Mouse (Mus musculus) limb, embryonic 11.5 days (tissue): ENCODE measurements at regions not wholly inside any gene's neighbourhood (a gene's known extent, or its start where the extent isn't known, plus 50 kb on each side); places are given as distances from the start of the nearest gene placed in this dataset.

Experiments used
- ATAC-seq: fragments of 200-750 bp; cut with Nextera tagmentation; 2 replicates; pipeline ENCODE4 v1.8.0; 2017; ENCODE audit warnings: low read depth; ENCODE audit not compliant: insufficient number of reproducible peaks, low FRiP score, low TSS enrichment
- DNase-seq: peaks from one replicate; pipeline ENCODE4 v3.0.0-alpha.2; 2015; ENCODE audit warnings: low spot score
- H3K27ac ChIP-seq: fragments of 300-500 bp; sonication (generic); replicated peaks from 2 replicates; pipeline ENCODE4 v1.5.1; 2014; ENCODE audit warnings: low read depth, mild to moderate bottlenecking, low read length
- H3K27me3 ChIP-seq: fragments of 300-500 bp; sonication (generic); 2 replicates; pipeline ENCODE4 v1.6.1; 2014; ENCODE audit warnings: mild to moderate bottlenecking, low read length, mixed read lengths; ENCODE audit not compliant: control insufficient read depth, insufficient read depth
- H3K36me3 ChIP-seq: fragments of 300-500 bp; sonication (generic); 2 replicates; pipeline ENCODE4 v1.6.1; 2014; ENCODE audit warnings: mild to moderate bottlenecking, low read length, moderate library complexity, mixed read lengths; ENCODE audit not compliant: control insufficient read depth, insufficient read depth
- H3K4me1 ChIP-seq: fragments of 300-500 bp; sonication (generic); 2 replicates; pipeline ENCODE4 v1.6.1; 2014; ENCODE audit warnings: low read length, mixed read lengths; ENCODE audit not compliant: control insufficient read depth, insufficient read depth
- H3K4me2 ChIP-seq: fragments of 300-500 bp; sonication (generic); 2 replicates; pipeline ENCODE4 v1.6.1; 2014; ENCODE audit warnings: low read depth, mild to moderate bottlenecking, moderate library complexity; ENCODE audit not compliant: severe bottlenecking
- H3K4me3 ChIP-seq: fragments of 300-500 bp; sonication (generic); 2 replicates; pipeline ENCODE4 v1.5.1; 2014; ENCODE audit warnings: low read depth, low read length
- H3K9ac ChIP-seq: fragments of 300-500 bp; sonication (generic); 2 replicates; pipeline ENCODE4 v1.6.1; 2014; ENCODE audit warnings: mild to moderate bottlenecking, low read length
- H3K9me3 ChIP-seq: fragments of 300-500 bp; sonication (generic); 2 replicates; pipeline ENCODE4 v1.6.1; 2016; ENCODE audit warnings: low read length; ENCODE audit not compliant: control insufficient read depth
- WGBS: fragments of 180-500 bp; shearing (Covaris S2); extraction: QIAGEN DNeasy Blood & Tissue Kit; methylation state at CpG from one replicate; pipeline ENCODE4 v1.1.7; 2014; 5-methylcytosine and 5-hydroxymethylcytosine counted together

GRCm38 (mm10) chr4:22098605-22099004, 167.5 kb downstream of the Faxc start:
- Histone ChIP-seq H3K27ac (no peak overlapping the region), H3K36me3 (no peaks in the 10 kb centered on the region), H3K27me3 (no peaks in the 10 kb centered on the region), H3K4me2 (no peak overlapping the region), H3K4me3 (no peak overlapping the region), H3K4me1 (no peaks in the 10 kb centered on the region), H3K9me3 (no peaks in the 10 kb centered on the region), H3K9ac (no peak overlapping the region)
- WGBS, result 90% methylated on average over 9 of the region's 9 CpGs
- ATAC-seq (no peak), DNase-seq (no peak)

DNA sequence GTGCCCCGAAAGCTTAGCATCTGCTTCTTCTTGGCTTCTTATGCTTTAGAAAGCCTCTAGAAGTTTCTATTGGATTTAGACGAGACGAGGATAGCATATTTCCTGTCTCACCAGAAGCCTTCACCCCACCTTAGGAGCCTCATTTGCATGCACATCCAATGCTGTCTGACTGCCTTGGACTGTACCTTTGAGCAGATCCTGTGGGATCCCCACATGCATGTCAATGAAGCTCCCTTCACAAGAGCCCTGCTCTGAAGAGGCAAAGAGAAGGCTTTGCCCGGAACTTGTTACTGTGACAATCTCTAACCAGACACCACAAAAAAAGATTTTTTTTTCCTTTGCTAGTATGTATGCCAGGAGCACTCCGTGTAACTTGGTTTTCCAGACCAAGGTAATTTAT, 171.3 kb downstream of the Faxc start:
- ATAC-seq (no peak), DNase-seq (no peak)
- no peaks in the 10 kb centered on the region for H3K27me3 ChIP-seq
- H3K9ac ChIP-seq, result no peak overlapping the region
- H3K4me1 ChIP-seq, result no peaks in the 10 kb centered on the region
- no peaks in the 10 kb centered on the region for H3K9me3 ChIP-seq
- H3K36me3 ChIP-seq, result no peaks in the 10 kb centered on the region
- H3K27ac ChIP-seq, result no peak overlapping the region
- H3K4me2 ChIP-seq, result no peak overlapping the region
- H3K4me3 ChIP-seq, result no peak overlapping the region
- WGBS, result 85% methylated on average over 5 of the region's 5 CpGs

DNA sequence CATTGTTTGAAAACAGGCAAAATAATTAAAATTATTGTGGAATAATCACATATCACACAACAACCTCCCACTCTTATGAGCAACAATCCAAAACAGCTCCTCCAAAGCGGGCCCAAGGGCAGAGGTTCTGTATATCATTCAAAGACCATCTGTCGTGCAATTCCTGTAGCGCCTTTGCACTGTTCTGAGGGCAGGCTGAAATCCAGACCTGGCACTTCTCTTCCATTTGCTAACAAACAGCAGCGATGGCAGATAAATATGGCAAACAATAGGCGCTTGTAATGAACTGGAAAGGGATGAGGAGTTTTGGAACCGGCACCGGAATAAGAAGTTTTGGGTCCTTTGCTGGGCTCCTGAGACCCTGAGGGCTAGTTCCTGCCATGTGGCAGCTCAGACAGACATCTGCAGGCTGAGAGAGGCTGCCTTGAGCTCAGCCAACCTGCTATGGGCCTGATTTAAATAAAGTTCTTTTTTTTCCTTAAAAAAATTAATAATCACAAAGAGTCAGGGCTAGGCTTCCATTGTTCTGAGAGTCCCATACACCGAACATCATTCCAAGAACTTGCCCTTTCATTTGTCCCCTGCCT, 172.0 kb downstream of the Faxc start:
- Histone ChIP-seq H3K4me3 (no peak overlapping the region), H3K9me3 (no peaks in the 10 kb centered on the region), H3K4me1 (no peaks in the 10 kb centered on the region), H3K27me3 (no peaks in the 10 kb centered on the region), H3K36me3 (no peaks in the 10 kb centered on the region), H3K27ac (no peak overlapping the region), H3K9ac (no peak overlapping the region), H3K4me2 (no peak overlapping the region)
- ATAC-seq, result no peak
- WGBS, result 90% methylated on average over 8 of the region's 8 CpGs
- no peak for DNase-seq

DNA sequence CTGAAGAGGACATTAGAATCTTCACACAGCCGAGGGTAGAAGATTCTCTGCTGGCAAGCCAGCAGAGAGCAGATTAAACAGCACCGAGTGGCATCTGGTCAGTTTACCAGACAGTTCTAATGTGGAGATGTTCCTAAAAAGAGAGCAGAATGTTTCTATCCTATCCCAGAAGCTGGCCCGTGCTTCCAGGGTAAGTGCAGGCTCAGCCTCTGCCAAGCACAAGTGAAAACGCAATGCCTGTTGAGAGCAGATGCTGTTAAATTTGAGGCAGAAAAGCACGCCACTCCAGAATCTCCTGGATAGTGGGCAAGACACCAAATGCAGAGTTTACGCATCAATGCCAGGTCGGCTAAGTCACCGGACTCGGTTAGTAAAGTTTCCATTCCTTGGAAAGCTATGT, 175.8 kb downstream of the Faxc start:
- no peak overlapping the region for H3K9ac ChIP-seq
- no peaks in the 10 kb centered on the region for H3K27me3 ChIP-seq
- no peak overlapping the region for H3K4me2 ChIP-seq
- no peak overlapping the region for H3K4me3 ChIP-seq
- DNase-seq (no peak), ATAC-seq (no peak)
- WGBS, result 87% methylated on average over 9 of the region's 9 CpGs
- H3K4me1 ChIP-seq, result no peaks in the 10 kb centered on the region
- no peaks in the 10 kb centered on the region for H3K9me3 ChIP-seq
- no peaks in the 10 kb centered on the region for H3K36me3 ChIP-seq
- no peak overlapping the region for H3K27ac ChIP-seq

GRCm38 (mm10) chr4:22109410-22109809, 178.3 kb downstream of the Faxc start:
- Histone ChIP-seq H3K9me3 (no peaks in the 10 kb centered on the region), H3K9ac (no peak overlapping the region), H3K27me3 (no peaks in the 10 kb centered on the region), H3K27ac (no peak overlapping the region), H3K36me3 (no peaks in the 10 kb centered on the region), H3K4me3 (no peak overlapping the region), H3K4me1 (no peaks in the 10 kb centered on the region), H3K4me2 (no peak overlapping the region)
- no peak for DNase-seq
- 50% methylated on average over 6 of the region's 6 CpGs for WGBS
- ATAC-seq, result no peak

DNA sequence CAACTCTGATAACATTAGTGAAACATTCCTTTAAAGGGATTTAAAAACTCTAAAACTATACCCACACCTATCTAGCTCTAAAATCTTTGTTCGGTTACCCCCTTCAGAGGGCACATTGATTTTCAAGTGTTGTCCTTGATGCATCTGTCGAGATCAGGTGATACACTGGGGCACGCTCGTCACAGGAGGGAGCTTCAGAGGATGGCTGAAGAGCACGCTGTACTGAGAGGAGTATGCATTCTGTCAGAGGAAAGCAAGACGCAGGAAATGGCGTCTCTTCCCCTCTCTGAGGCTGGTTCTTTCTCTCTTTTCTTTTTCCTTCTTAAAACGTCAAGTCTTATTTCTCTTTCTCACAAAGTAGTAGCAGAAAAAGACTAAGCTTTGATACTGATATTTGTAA, 179.3 kb downstream of the Faxc start:
- Histone ChIP-seq H3K4me3 (no peak overlapping the region), H3K4me2 (no peak overlapping the region), H3K27me3 (no peaks in the 10 kb centered on the region), H3K9me3 (no peaks in the 10 kb centered on the region), H3K9ac (no peak overlapping the region), H3K36me3 (no peaks in the 10 kb centered on the region), H3K27ac (no peak overlapping the region), H3K4me1 (no peaks in the 10 kb centered on the region)
- ATAC-seq (no peak), DNase-seq (no peak)
- 64% methylated on average over 8 of the region's 8 CpGs for WGBS

GRCm38 (mm10) chr4:22112209-22112608, 181.1 kb downstream of the Faxc start:
- no peak for ATAC-seq
- no peak overlapping the region for H3K4me2 ChIP-seq
- DNase-seq, result no peak
- WGBS, result 77% methylated on average over 5 of the region's 5 CpGs
- no peaks in the 10 kb centered on the region for H3K4me1 ChIP-seq
- H3K27me3 ChIP-seq, result no peaks in the 10 kb centered on the region
- no peaks in the 10 kb centered on the region for H3K9me3 ChIP-seq
- no peaks in the 10 kb centered on the region for H3K36me3 ChIP-seq
- no peak overlapping the region for H3K4me3 ChIP-seq
- no peak overlapping the region for H3K9ac ChIP-seq
- H3K27ac ChIP-seq, result no peak overlapping the region

GRCm38 (mm10) chr4:22114451-22114850, 183.3 kb downstream of the Faxc start:
- DNase-seq, result no peak
- Histone ChIP-seq H3K27ac (no peak overlapping the region), H3K9me3 (no peaks in the 10 kb centered on the region), H3K27me3 (no peaks in the 10 kb centered on the region), H3K9ac (no peak overlapping the region), H3K4me2 (no peak overlapping the region), H3K4me3 (no peak overlapping the region), H3K4me1 (no peaks in the 10 kb centered on the region), H3K36me3 (no peaks in the 10 kb centered on the region)
- no peak for ATAC-seq

- DNase-seq, result no peak
- Histone ChIP-seq H3K9ac (no peak overlapping the region), H3K27me3 (no peaks in the 10 kb centered on the region), H3K4me1 (no peaks in the 10 kb centered on the region), H3K27ac (no peak overlapping the region), H3K9me3 (no peaks in the 10 kb centered on the region), H3K36me3 (no peaks in the 10 kb centered on the region), H3K4me3 (no peak overlapping the region), H3K4me2 (no peak overlapping the region)
- WGBS, result 70% methylated on average over 3 of the region's 3 CpGs
- ATAC-seq, result no peak
Measured at GRCm38 (mm10) chr4:22119877-22120276, 188.7 kb downstream of the Faxc start.
